Mouse (Mus musculus): Measurements from ENCODE around the gene AC129217.1. TPM values are rescaled to one million over a fixed set of nuclear protein-coding genes. Genes with fewer than 3 reads are reported as not detected.
"Not testable (repeated sequence)": the region's sequence is repeated elsewhere in the genome, so short reads cannot be mapped to it uniquely, and the experiment has no call there.

The AC129217.1 gene
- total and polyA plus RNA-seq, 2 experiments from 2014 or later: 12.7 TPM; not detected in 1

GRCm38 (mm10) chr19:8864265-8864664 is 34.7 kb downstream of the AC129217.1 start:
- Histone ChIP-seq H3K9ac (replicated peaks; ENCODE audit: low read length, poor library complexity, severe bottlenecking) (no peak overlapping the region), H3K9me3 (ENCODE audit: low read length) (no peaks in the 10 kb centered on the region), H3K36me3 (ENCODE audit: insufficient read depth, low read length) (no peaks in the 10 kb centered on the region), H3K27me3 (ENCODE audit: insufficient read depth, low read length) (no peaks in the 10 kb centered on the region), H3K4me3 (ENCODE audit: low read depth, low read length) (no peak overlapping the region), H3K4me1 (ENCODE audit: insufficient read depth, low read length) (no peaks in the 10 kb centered on the region), H3K27ac (ENCODE audit: low read depth, low read length) (no peak overlapping the region), H3K4me2 (ENCODE audit: low read depth, low read length, poor library complexity, severe bottlenecking) (no peak overlapping the region)
- ATAC-seq (ENCODE audit: low FRiP score) (no peak), DNase-seq (ENCODE audit: low spot score) (no peak)
- WGBS: 81% methylated on average over 6 of the region's 6 CpGs
- TF ChIP-seq CTCF (IDR thresholded peaks at IDR 0.05): no peak

DNA sequence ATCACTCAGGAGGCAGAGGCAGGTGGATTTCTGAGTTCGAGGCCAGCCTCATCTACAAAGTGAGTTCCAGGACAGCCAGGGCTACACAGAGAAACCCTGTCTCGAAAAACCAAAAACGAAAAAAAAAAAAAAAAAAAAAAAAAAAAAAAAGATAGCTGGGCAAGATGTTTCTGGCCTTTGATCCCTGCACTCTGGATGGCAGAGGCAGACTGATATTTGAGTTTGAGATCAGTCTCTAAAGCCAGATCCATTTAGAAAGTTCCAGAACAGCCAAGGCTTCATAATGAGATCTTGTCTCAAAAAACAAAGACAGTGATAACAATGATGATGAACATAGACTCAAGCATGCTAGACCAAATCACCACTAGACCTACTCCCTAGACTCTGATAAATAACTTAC is 40.8 kb downstream of the AC129217.1 start:
- peaks cover 19% of the 10 kb centered on the region for H3K36me3 ChIP-seq (ENCODE audit: insufficient read depth, low read length)
- DNase-seq (ENCODE audit: low spot score); H3K27ac ChIP-seq (ENCODE audit: low read depth, low read length); H3K9ac ChIP-seq (replicated peaks; ENCODE audit: low read length, poor library complexity, severe bottlenecking); ATAC-seq (ENCODE audit: low FRiP score); H3K4me3 ChIP-seq (ENCODE audit: low read depth, low read length); H3K9me3 ChIP-seq (ENCODE audit: low read length); H3K4me1 ChIP-seq (ENCODE audit: insufficient read depth, low read length); H3K27me3 ChIP-seq (ENCODE audit: insufficient read depth, low read length); H3K4me2 ChIP-seq (ENCODE audit: low read depth, low read length, poor library complexity, severe bottlenecking): not testable (repeated sequence)
- 66% methylated on average over 3 of the region's 3 CpGs for WGBS

DNA sequence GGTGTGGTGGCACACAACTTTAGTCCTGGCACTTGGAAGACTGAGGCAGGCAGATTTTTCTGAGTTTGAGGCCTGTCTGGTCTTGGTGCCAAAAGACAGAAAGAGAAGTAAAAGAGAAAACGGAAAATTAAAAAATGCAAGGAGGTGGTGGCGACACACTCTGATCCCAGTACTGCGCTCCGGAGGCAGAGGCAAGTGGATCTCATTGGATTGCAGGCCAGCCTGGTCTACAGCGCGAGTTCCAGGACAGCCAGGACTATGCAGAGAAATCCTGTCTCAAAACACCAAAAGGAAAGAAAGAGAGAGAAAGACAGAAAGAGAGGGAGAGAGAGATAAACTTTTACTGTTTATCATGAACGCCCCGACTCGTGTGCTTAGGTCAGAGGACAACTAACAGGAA is 41.3 kb downstream of the AC129217.1 start:
- Histone ChIP-seq H3K9ac (replicated peaks; ENCODE audit: low read length, poor library complexity, severe bottlenecking) (peak overlapping the region; percentile 45; the same call in 1 of the 2 replicates), H3K4me1 (ENCODE audit: insufficient read depth, low read length) (no peaks in the 10 kb centered on the region), H3K27me3 (ENCODE audit: insufficient read depth, low read length) (no peaks in the 10 kb centered on the region), H3K27ac (ENCODE audit: low read depth, low read length) (peak overlapping the region; percentile 62), H3K9me3 (ENCODE audit: low read length) (no peaks in the 10 kb centered on the region), H3K36me3 (ENCODE audit: insufficient read depth, low read length) (peaks cover 23% of the 10 kb centered on the region), H3K4me2 (ENCODE audit: low read depth, low read length, poor library complexity, severe bottlenecking) (peak overlapping the region; percentile 94), H3K4me3 (ENCODE audit: low read depth, low read length) (peak overlapping the region; percentile 96)
- ATAC-seq (ENCODE audit: low FRiP score) (peak; percentile 34; the same call in 1 of the 2 replicates), DNase-seq (ENCODE audit: low spot score) (no peak)
- TF ChIP-seq CTCF (IDR thresholded peaks at IDR 0.05): no peak
- WGBS: 59% methylated on average over 9 of the region's 9 CpGs

GRCm38 (mm10) chr19:8871267-8872186 is 42.0 kb downstream of the AC129217.1 start, which contains the start of gene Ubxn1:
Gene Ubxn1 (plus strand): TSS chr19:8871496.
- Histone ChIP-seq H3K9ac (replicated peaks; ENCODE audit: low read length, poor library complexity, severe bottlenecking) (peak within 1 kb of the TSS; percentile 94), H3K4me2 (ENCODE audit: low read depth, low read length, poor library complexity, severe bottlenecking) (peak within 1 kb of the TSS; percentile 94), H3K4me1 (ENCODE audit: insufficient read depth, low read length) (no peaks in the 10 kb centered on the region), H3K9me3 (ENCODE audit: low read length) (no peaks in the 10 kb centered on the region), H3K27me3 (ENCODE audit: insufficient read depth, low read length) (no peaks in the 10 kb centered on the region), H3K27ac (ENCODE audit: low read depth, low read length) (peak within 1 kb of the TSS; percentile 74), H3K4me3 (ENCODE audit: low read depth, low read length) (peak within 1 kb of the TSS; percentile 96), H3K36me3 (ENCODE audit: insufficient read depth, low read length) (peaks cover 23% of the 10 kb centered on the region)
- DNase-seq (ENCODE audit: low spot score): peak; percentile 98
- 1% methylated on average over 57 of the region's 59 CpGs for WGBS
- peak; percentile 97 for ATAC-seq (ENCODE audit: low FRiP score)
- no peak for TF ChIP-seq CTCF (IDR thresholded peaks at IDR 0.05)

- Histone ChIP-seq H3K27ac (ENCODE audit: low read depth, low read length) (no peak overlapping the region), H3K36me3 (ENCODE audit: insufficient read depth, low read length) (peaks cover 28% of the 10 kb centered on the region), H3K4me2 (ENCODE audit: low read depth, low read length, poor library complexity, severe bottlenecking) (peak overlapping the region; percentile 94), H3K4me3 (ENCODE audit: low read depth, low read length) (peak overlapping the region; percentile 96), H3K27me3 (ENCODE audit: insufficient read depth, low read length) (no peaks in the 10 kb centered on the region), H3K9me3 (ENCODE audit: low read length) (no peaks in the 10 kb centered on the region), H3K4me1 (ENCODE audit: insufficient read depth, low read length) (no peaks in the 10 kb centered on the region), H3K9ac (replicated peaks; ENCODE audit: low read length, poor library complexity, severe bottlenecking) (peak overlapping the region; percentile 94; the same call in 1 of the 2 replicates)
- ATAC-seq (ENCODE audit: low FRiP score) (no peak), DNase-seq (ENCODE audit: low spot score) (no peak)
- WGBS: 82% methylated on average over 10 of the region's 10 CpGs
- TF ChIP-seq CTCF (IDR thresholded peaks at IDR 0.05): no peak
Observed at GRCm38 (mm10) chr19:8872266-8872840, 42.8 kb downstream of the AC129217.1 start.

GRCm38 (mm10) chr19:8875031-8875430 is 45.5 kb downstream of the AC129217.1 start:
- 92% methylated on average over 7 of the region's 7 CpGs for WGBS
- Histone ChIP-seq H3K4me2 (ENCODE audit: low read depth, low read length, poor library complexity, severe bottlenecking) (no peak overlapping the region), H3K4me3 (ENCODE audit: low read depth, low read length) (no peak overlapping the region), H3K9ac (replicated peaks; ENCODE audit: low read length, poor library complexity, severe bottlenecking) (no peak overlapping the region), H3K4me1 (ENCODE audit: insufficient read depth, low read length) (no peaks in the 10 kb centered on the region), H3K9me3 (ENCODE audit: low read length) (no peaks in the 10 kb centered on the region), H3K27me3 (ENCODE audit: insufficient read depth, low read length) (no peaks in the 10 kb centered on the region), H3K27ac (ENCODE audit: low read depth, low read length) (no peak overlapping the region), H3K36me3 (ENCODE audit: insufficient read depth, low read length) (peaks cover 28% of the 10 kb centered on the region)
- no peak for ATAC-seq (ENCODE audit: low FRiP score)
- no peak for TF ChIP-seq CTCF (IDR thresholded peaks at IDR 0.05)
- DNase-seq (ENCODE audit: low spot score): no peak
